Mouse (Mus musculus): ENCODE measurements at regions not wholly inside any gene's neighbourhood (a gene's known extent, or its start where the extent isn't known, plus 50 kb on each side); places are given as distances from the start of the nearest gene placed in this dataset.

DNA sequence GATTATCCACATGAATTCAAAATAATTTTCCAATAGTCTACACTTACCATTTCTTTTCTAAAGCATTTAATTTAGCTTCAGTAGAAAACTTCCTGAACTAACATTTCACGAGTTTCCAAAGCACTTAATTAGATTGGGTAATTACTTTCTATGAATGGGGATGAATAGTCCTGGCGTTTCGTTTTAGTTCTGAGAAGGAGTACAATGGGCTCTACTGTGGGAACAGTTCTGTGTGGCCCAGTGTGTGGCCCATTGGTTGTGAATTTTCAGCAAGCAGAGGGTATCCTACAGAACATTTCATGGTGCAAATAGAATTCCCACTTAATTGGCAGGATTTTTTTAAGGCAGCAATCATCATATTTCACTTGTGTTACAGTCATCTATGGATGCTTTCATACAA lies 95.5 kb downstream of the 1700017N19Rik start:
- Histone ChIP-seq H3K4me1 (ENCODE audit: control insufficient read depth, insufficient read depth, low read length) (no peaks in the 10 kb centered on the region), H3K4me2 (no peak overlapping the region), H3K9ac (ENCODE audit: low read length) (no peak overlapping the region), H3K9me3 (ENCODE audit: control insufficient read depth, low read length) (no peaks in the 10 kb centered on the region), H3K36me3 (ENCODE audit: control insufficient read depth, insufficient read depth, low read length) (no peaks in the 10 kb centered on the region), H3K4me3 (ENCODE audit: low read depth, low read length) (no peak overlapping the region), H3K27me3 (ENCODE audit: control insufficient read depth, insufficient read depth, low read length) (no peaks in the 10 kb centered on the region), H3K27ac (ENCODE audit: low read depth, low read length) (no peak overlapping the region)
- ATAC-seq (ENCODE audit: low FRiP score): no peak
- WGBS: 18% methylated on average over 3 of the region's 3 CpGs
- no peak for DNase-seq (ENCODE audit: low spot score, missing footprints)

DNA sequence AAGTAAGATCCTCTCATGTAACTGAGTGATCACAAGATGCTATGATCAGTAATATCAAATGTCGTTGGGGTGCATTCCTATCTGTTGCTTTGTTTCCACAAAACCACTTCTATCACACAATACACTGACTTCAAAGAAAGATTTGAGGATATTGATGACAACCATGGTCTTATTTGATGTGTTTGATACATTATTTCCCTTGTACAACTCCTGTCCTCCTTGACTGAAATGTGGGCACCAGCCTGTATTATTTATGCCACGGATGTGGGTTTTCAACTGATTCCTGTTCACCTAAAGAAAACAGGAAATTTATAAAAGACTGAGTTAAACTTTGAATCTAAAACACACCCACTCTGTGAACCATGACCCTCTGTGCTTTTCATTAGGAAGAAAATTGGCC lies 105.7 kb downstream of the 1700017N19Rik start:
- Histone ChIP-seq H3K4me3 (ENCODE audit: low read depth, low read length) (no peak overlapping the region), H3K27me3 (ENCODE audit: control insufficient read depth, insufficient read depth, low read length) (no peaks in the 10 kb centered on the region), H3K4me2 (no peak overlapping the region), H3K36me3 (ENCODE audit: control insufficient read depth, insufficient read depth, low read length) (no peaks in the 10 kb centered on the region), H3K9ac (ENCODE audit: low read length) (no peak overlapping the region), H3K4me1 (ENCODE audit: control insufficient read depth, insufficient read depth, low read length) (no peaks in the 10 kb centered on the region), H3K9me3 (ENCODE audit: control insufficient read depth, low read length) (no peaks in the 10 kb centered on the region), H3K27ac (ENCODE audit: low read depth, low read length) (no peak overlapping the region)
- WGBS: 80% methylated on average over 2 of the region's 2 CpGs
- DNase-seq (ENCODE audit: low spot score, missing footprints) (no peak), ATAC-seq (ENCODE audit: low FRiP score) (no peak)

DNA sequence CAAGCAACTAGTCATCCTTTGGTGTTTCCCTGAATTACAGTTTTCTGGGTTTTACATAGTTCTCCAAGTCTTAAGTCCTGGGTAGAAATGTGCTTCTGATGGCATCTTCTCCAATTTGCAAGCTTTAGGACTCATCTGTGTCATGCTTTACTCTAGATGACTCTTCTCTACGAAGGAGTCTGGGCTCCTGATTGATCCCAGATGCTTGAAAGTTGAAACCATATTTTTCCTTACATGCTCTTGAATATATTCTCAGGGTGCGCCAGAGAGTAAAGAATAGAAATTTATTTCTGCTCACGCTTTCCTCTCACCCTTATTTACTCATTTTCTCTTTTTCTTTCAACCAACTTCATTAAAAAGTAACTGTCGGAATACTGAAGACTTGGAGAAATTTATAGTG lies 108.9 kb downstream of the 1700017N19Rik start:
- Histone ChIP-seq H3K4me2 (no peak overlapping the region), H3K4me1 (ENCODE audit: control insufficient read depth, insufficient read depth, low read length) (no peaks in the 10 kb centered on the region), H3K27me3 (ENCODE audit: control insufficient read depth, insufficient read depth, low read length) (no peaks in the 10 kb centered on the region), H3K27ac (ENCODE audit: low read depth, low read length) (no peak overlapping the region), H3K36me3 (ENCODE audit: control insufficient read depth, insufficient read depth, low read length) (no peaks in the 10 kb centered on the region), H3K4me3 (ENCODE audit: low read depth, low read length) (no peak overlapping the region), H3K9me3 (ENCODE audit: control insufficient read depth, low read length) (no peaks in the 10 kb centered on the region), H3K9ac (ENCODE audit: low read length) (no peak overlapping the region)
- no peak for ATAC-seq (ENCODE audit: low FRiP score)
- DNase-seq (ENCODE audit: low spot score, missing footprints): no peak
- 73% methylated on average over 4 of the region's 4 CpGs for WGBS

DNA sequence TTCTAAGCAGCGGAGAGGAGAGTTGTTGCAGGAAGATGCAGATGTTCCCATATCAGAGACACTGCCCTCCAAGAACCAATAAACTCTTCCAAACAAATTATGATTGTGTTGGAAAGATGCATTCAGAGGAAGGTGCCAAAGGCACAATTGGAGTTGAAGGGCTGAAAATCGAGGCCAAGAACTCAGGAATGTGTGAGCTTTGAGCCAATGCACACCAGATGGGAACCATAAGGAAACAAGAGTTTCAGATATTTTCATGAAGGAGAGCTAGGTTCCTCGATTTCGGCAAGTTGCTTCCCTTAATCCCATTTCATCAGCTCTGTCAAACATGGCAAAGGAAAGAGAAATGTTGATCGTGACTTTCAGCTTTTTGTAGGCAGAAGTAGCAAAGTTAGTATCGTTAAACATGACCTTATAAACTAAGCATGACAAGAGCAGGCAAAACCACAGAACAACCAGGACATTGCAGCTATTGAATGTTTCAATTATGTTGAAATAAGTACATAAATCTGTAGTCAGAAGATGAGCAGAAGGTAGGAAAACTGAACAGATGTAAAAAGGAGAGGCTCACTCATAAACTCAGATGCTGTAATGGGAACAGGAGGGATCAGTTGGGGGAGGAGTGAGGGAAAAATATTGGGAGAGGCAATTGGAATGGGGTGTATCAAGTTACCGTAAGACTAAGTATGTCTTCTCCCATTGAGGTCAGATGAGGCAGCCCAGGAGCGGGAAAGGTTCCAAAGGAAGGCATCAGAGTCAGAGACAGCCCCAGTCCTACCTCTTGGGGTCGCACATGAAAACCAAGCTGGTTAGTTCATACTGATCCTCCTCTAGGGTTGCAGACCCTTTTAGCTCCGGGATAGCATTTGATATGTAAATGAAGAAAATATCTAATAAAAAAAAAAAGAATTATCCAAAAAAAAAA lies 110.3 kb downstream of the 1700017N19Rik start:
- no peak overlapping the region for H3K27ac ChIP-seq (ENCODE audit: low read depth, low read length)
- no peak for DNase-seq (ENCODE audit: low spot score, missing footprints)
- H3K4me2 ChIP-seq: no peak overlapping the region
- H3K36me3 ChIP-seq (ENCODE audit: control insufficient read depth, insufficient read depth, low read length): no peaks in the 10 kb centered on the region
- H3K27me3 ChIP-seq (ENCODE audit: control insufficient read depth, insufficient read depth, low read length): no peaks in the 10 kb centered on the region
- no peak overlapping the region for H3K4me3 ChIP-seq (ENCODE audit: low read depth, low read length)
- H3K9ac ChIP-seq (ENCODE audit: low read length): no peak overlapping the region
- ATAC-seq (ENCODE audit: low FRiP score): no peak
- 84% methylated on average over 10 of the region's 10 CpGs for WGBS
- H3K4me1 ChIP-seq (ENCODE audit: control insufficient read depth, insufficient read depth, low read length): no peaks in the 10 kb centered on the region
- H3K9me3 ChIP-seq (ENCODE audit: control insufficient read depth, low read length): no peaks in the 10 kb centered on the region

DNA sequence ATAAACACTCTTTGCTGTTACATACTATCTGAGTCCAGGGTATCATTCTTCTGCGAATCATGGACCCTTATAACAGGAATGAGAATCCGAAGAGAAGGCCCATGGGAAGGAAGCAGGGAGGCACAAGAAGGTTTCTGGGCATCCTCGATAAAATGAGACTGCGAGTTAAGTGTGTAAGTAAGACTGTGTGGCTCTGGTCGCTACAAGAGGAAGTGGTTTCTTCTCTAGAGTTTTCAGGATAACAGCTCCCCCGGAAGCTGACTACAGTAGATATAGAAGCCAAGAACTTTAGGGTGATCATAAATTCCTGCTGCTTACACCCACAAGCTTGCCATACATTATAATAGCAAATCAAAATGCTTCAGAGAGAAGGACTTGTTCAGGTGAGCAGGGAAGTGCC lies 111.7 kb downstream of the 1700017N19Rik start:
- Histone ChIP-seq H3K27ac (ENCODE audit: low read depth, low read length) (no peak overlapping the region), H3K4me2 (no peak overlapping the region), H3K4me3 (ENCODE audit: low read depth, low read length) (no peak overlapping the region), H3K9me3 (ENCODE audit: control insufficient read depth, low read length) (no peaks in the 10 kb centered on the region), H3K4me1 (ENCODE audit: control insufficient read depth, insufficient read depth, low read length) (no peaks in the 10 kb centered on the region), H3K9ac (ENCODE audit: low read length) (no peak overlapping the region), H3K36me3 (ENCODE audit: control insufficient read depth, insufficient read depth, low read length) (no peaks in the 10 kb centered on the region), H3K27me3 (ENCODE audit: control insufficient read depth, insufficient read depth, low read length) (no peaks in the 10 kb centered on the region)
- ATAC-seq (ENCODE audit: low FRiP score): no peak
- DNase-seq (ENCODE audit: low spot score, missing footprints): no peak
- WGBS: 90% methylated on average over 6 of the region's 6 CpGs

DNA sequence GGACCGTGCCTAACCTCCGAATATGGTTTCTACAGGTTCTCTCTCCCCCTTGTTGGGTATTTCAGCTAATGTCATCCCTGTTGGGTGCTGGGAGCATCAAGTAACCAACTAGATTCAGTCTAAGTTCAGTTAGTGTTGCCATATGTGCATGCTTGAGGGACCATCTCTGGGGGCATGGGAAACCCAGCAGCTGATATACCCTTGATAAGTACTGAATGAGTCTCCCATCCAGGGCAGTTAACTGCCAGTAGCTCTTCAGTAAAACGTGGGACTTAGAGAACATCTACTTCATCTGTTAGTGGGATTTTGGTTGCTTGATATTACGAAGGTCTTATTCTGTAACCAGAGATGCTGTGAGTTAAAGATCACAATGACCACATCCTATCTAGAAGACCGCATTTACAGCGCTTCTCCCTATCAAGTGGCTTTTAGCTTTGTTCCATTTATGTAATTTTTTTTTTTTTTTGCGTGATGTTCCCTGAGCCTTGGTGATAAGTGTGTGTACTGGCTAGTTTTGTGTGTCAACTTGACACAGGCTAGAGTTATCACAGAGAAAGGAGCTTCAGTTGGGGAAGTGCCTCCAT lies 125.9 kb downstream of the 1700017N19Rik start:
- H3K27me3 ChIP-seq (ENCODE audit: control insufficient read depth, insufficient read depth, low read length): no peaks in the 10 kb centered on the region
- H3K9me3 ChIP-seq (ENCODE audit: control insufficient read depth, low read length): no peaks in the 10 kb centered on the region
- DNase-seq (ENCODE audit: low spot score, missing footprints) (no peak), ATAC-seq (ENCODE audit: low FRiP score) (no peak)
- 89% methylated on average over 7 of the region's 7 CpGs for WGBS
- no peaks in the 10 kb centered on the region for H3K4me1 ChIP-seq (ENCODE audit: control insufficient read depth, insufficient read depth, low read length)
- no peak overlapping the region for H3K27ac ChIP-seq (ENCODE audit: low read depth, low read length)
- no peak overlapping the region for H3K4me3 ChIP-seq (ENCODE audit: low read depth, low read length)
- no peak overlapping the region for H3K4me2 ChIP-seq
- H3K9ac ChIP-seq (ENCODE audit: low read length): no peak overlapping the region
- H3K36me3 ChIP-seq (ENCODE audit: control insufficient read depth, insufficient read depth, low read length): no peaks in the 10 kb centered on the region

DNA sequence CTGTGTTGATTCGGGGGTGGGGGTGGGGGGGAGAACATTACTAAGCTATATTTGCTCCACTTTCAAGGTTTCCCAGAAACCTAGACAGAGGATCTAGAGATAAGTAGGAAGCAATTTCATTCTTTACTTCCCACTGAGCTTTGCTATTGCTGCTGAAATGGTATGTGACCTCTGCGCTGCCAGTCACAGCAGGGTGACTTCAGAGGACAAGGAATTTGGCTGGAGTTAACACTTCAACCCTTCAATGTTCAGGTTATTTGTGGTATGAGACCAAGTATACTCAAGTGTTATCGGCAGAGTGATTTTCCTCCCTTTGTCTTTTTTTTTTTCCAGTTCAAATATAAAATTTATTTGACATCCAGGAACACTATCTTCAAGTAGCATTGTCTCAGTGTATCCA lies 128.3 kb downstream of the 1700017N19Rik start:
- no peaks in the 10 kb centered on the region for H3K36me3 ChIP-seq (ENCODE audit: control insufficient read depth, insufficient read depth, low read length)
- no peak overlapping the region for H3K9ac ChIP-seq (ENCODE audit: low read length)
- H3K4me2 ChIP-seq: no peak overlapping the region
- H3K27ac ChIP-seq (ENCODE audit: low read depth, low read length): no peak overlapping the region
- DNase-seq (ENCODE audit: low spot score, missing footprints) (no peak), ATAC-seq (ENCODE audit: low FRiP score) (no peak)
- H3K27me3 ChIP-seq (ENCODE audit: control insufficient read depth, insufficient read depth, low read length): no peaks in the 10 kb centered on the region
- H3K4me3 ChIP-seq (ENCODE audit: low read depth, low read length): no peak overlapping the region
- WGBS: 19% methylated on average over 3 of the region's 3 CpGs
- no peaks in the 10 kb centered on the region for H3K4me1 ChIP-seq (ENCODE audit: control insufficient read depth, insufficient read depth, low read length)
- H3K9me3 ChIP-seq (ENCODE audit: control insufficient read depth, low read length): no peaks in the 10 kb centered on the region

DNA sequence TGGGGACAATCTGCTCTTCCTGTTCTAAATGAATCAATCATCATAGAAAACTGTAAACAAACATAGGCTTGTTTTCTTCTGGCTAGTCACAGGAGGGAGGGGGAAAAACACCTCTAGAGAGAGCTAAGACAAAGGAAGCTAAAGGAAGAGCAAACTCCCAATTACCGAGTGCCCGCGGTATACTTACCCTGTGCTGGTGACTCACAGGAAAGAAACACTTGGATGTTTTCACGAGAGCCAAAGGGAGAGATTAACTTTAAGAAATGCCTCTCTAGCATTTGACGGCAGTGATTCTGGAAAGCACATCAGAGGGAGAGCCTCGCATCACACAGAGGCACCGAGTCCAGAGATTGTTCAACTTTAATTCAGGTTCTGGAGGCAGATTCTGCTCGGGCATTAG lies 151.0 kb downstream of the 1700017N19Rik start:
- ATAC-seq (ENCODE audit: low FRiP score) (no peak), DNase-seq (ENCODE audit: low spot score, missing footprints) (no peak)
- Histone ChIP-seq H3K36me3 (ENCODE audit: control insufficient read depth, insufficient read depth, low read length) (no peaks in the 10 kb centered on the region), H3K9ac (ENCODE audit: low read length) (no peak overlapping the region), H3K4me2 (no peak overlapping the region), H3K27ac (ENCODE audit: low read depth, low read length) (no peak overlapping the region), H3K27me3 (ENCODE audit: control insufficient read depth, insufficient read depth, low read length) (no peaks in the 10 kb centered on the region), H3K4me3 (ENCODE audit: low read depth, low read length) (no peak overlapping the region), H3K9me3 (ENCODE audit: control insufficient read depth, low read length) (no peaks in the 10 kb centered on the region), H3K4me1 (ENCODE audit: control insufficient read depth, insufficient read depth, low read length) (no peaks in the 10 kb centered on the region)
- whole genome bisulfite sequencing: 76% methylated on average over 8 of the region's 8 CpGs

DNA sequence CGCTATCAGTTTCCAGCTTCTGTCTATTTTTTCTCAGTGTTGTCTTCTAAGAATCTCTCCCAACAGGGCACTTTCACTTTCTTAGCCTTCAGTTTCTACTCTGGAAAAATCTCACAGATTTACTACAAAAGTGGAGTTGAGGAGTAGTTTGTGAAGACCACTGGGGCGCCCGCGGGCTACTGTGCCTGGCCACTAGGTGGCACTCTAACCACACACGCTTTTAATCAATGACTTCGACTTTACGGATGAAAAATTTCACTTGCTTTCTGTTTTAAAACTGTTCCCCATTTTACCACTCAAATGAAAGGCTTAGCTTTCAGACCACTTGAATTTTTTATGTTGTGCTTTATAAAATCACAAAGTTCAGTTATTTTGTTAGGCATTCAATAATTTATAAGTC lies 151.8 kb downstream of the 1700017N19Rik start:
- WGBS: 12% methylated on average over 7 of the region's 7 CpGs
- H3K4me3 ChIP-seq (ENCODE audit: low read depth, low read length): no peak overlapping the region

More for the DNA sequence above, 151.8 kb downstream of the 1700017N19Rik start:
- H3K4me2 ChIP-seq: no peak overlapping the region
- H3K27ac ChIP-seq (ENCODE audit: low read depth, low read length): no peak overlapping the region
- H3K27me3 ChIP-seq (ENCODE audit: control insufficient read depth, insufficient read depth, low read length): no peaks in the 10 kb centered on the region
- ATAC-seq (ENCODE audit: low FRiP score) (peak; percentile 60; the same call in 1 of the 2 replicates), DNase-seq (ENCODE audit: low spot score, missing footprints) (peak; percentile 97)
- no peaks in the 10 kb centered on the region for H3K4me1 ChIP-seq (ENCODE audit: control insufficient read depth, insufficient read depth, low read length)
- no peak overlapping the region for H3K9ac ChIP-seq (ENCODE audit: low read length)
- no peaks in the 10 kb centered on the region for H3K9me3 ChIP-seq (ENCODE audit: control insufficient read depth, low read length)
- H3K36me3 ChIP-seq (ENCODE audit: control insufficient read depth, insufficient read depth, low read length): no peaks in the 10 kb centered on the region

All from midbrain, embryonic 11.5 days (tissue).